Mouse (Mus musculus) thymus, adult 2 months (tissue): ENCODE data around the gene Hpf1.

Experiments
- CTCF ChIP-seq: fragments of 200-500 bp; IDR thresholded peaks from 2 replicates; pipeline ENCODE4 v1.5.1; 2012; ENCODE audit warnings: mild to moderate bottlenecking, control low read depth, low read length, moderate library complexity, borderline replicate concordance; ENCODE audit not compliant: control insufficient read depth, poor library complexity, insufficient read depth; ENCODE audit errors: extremely low read depth
- POLR2A ChIP-seq: fragments of 200-500 bp; IDR thresholded peaks from 2 replicates; pipeline ENCODE4 v1.6.1; 2012; ENCODE audit warnings: mild to moderate bottlenecking, low read length, control low read depth, moderate library complexity; ENCODE audit not compliant: control insufficient read depth, poor library complexity, insufficient read depth; ENCODE audit errors: extremely low read depth

GRCm38 (mm10) chr8:60951271-60951670, 61.1 kb downstream of the Hpf1 start:
- no peak for TF ChIP-seq CTCF
- TF ChIP-seq POLR2A = no peak
